Mouse (Mus musculus): ENCODE results near the gene Fads1.
"Not testable (repeated sequence)": the region's sequence is repeated elsewhere in the genome, so short reads cannot be mapped to it uniquely, and the experiment has no call there.

The Fads1 gene

DNA sequence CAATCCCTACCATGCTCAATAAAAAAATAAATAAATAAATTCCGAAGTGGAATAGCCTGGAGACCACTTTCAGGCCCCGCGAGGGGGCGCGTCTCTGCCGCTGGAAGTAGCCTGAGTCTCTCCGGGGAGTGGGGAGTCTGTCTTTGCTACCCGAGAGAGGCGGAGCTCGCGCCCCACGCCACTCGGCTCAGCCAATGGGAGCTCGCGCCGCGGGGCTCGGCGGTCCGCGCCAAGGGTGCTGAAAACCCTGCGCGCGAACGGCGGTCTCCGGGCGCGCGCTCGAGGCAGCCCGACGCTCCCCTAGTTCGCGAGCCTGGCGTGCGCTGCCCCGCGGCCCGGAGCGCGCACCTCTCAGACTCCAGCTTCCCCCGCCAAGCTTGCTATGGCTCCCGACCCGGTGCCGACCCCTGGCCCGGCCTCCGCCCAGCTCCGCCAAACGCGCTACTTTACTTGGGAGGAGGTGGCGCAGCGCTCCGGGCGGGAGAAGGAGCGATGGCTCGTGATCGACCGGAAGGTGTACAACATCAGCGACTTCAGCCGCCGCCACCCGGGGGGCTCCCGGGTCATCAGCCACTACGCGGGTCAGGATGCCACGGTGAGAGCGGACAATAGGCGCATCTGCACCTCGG lies at the start of gene Fads1:
TSS of gene Fads1 (plus strand) at position 219 of the 629 bp plus-strand sequence.
- peak; percentile 79 to 90 for DNase-seq (ENCODE audit: low spot score in 2 of 2)

DNA sequence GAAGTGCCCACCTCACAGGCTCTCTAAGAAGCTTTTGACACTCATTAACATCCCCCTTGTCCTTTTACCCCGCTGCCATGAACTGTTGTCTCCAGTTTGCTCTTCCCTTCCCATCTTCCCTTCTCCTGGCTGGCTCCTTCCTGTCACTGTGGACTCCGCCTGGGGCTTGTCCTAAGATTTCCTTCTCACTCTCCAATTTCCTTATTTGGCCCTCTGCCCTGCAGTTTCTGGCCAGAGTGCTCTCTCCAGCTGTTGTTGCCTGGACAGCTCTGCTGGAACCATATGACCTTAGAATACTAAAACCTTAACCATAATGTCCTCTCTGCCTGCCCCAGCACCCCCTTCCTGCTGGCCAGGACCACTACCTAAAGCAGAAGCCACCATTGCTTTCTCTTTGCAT lies 48.0 kb upstream of the Fads1 start:
- DNase-seq (ENCODE audit: low spot score in 2 of 2) = peak; percentile 59 to 72

DNA sequence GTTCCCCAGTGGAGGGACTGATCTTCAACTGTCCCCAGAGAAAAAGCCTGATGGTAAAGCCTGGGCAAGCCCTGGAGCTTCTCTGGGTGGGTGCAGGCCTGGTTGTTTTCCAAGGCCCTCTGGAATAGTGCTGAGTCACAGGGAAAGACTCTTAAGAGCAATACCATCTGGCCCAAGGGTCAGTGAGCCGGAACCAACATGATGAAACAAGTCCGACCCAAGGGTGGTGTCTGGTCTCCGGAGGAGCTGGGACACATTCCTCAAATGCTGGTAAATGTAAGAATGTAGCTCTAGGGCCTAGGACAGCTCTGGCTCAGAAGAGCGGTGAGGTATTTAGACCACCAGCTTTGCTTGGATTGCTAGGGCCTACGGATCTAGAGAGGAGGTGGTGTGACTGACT lies 45.3 kb upstream of the Fads1 start:
- DNase-seq (ENCODE audit: low spot score in 2 of 2) = peak; percentile 53 to 56

DNA sequence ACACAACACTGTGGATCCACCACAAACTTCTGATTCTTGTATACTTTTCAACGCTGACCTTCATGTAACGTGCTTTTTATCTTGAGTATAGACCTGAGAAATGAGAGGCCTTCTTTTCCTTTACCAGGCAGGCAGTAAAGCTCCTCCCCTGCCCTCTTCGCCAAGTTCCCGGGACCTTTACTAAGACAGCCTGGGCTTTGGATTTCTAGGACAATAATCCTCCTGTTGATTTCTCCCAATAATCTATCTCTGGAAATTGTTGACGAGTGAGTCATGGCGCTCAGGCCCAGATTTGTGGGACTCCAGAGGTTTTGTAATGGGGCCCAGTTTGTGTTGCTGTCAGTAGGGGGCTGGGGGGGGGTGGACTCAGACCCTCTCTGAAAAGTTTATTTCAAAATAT lies 43.0 kb upstream of the Fads1 start:
- DNase-seq (ENCODE audit: low spot score in 2 of 2) = no peak

DNA sequence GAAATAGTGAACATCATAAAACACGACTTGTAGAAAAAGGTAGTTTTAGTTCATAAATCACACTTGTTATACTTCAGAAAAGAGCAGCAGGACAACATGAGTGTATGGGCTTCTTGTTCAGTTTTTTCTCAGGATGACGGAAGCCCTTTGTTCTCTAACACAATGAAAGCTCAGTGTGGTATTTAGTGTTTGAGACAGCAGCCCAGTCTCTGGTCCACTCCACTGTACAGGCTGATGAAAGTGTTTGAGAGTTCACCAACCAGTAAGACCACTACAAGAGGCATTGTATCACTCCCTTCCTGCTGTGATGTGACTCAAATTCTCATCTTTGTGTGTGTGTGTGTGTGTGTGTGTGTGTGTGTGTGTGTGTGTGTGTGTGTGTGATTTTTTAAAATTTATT lies 39.0 kb upstream of the Fads1 start:
- DNase-seq (ENCODE audit: low spot score in 2 of 2) = no peak

DNA sequence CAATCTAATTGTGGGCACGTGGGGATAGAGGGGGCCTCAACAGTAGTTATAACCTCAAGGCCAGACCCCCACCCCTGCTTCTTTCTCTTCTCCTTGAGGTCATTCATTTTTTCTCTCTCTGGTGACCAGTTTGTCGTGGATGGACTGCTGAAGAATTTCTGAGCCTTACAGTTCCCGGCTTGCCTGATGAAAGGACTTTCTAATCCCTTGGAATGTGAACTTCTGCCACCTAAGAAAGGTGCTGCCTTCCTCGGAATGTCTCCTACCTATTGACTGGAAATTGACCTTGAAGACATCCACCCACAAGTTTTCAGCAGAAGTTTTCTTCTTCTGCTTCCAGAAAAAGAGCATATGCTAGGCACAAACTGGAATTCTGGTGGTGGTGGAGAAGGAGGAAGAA lies 38.2 kb upstream of the Fads1 start:
- no peak for DNase-seq (ENCODE audit: low spot score in 2 of 2)

DNA sequence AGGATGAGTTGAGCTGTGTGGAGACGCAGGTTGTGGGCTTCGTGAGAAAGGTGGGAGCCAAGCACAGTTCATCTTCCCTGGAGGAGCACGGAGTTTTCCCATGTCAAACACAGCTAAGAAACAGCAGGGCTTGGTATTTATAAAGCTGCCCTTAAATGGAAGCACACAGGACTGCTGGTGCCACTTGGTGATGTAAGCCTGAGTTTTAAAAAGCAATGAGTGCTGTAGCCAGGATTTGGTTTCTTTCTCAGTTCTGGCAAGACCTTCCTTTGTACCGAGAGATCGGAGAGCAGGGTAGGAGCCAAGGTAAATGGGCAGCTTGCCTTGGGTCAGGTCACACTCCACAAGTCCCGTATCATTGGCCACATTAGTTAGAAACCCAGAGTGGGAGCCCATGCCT lies 34.1 kb upstream of the Fads1 start:
- DNase-seq (ENCODE audit: low spot score in 2 of 2) = no peak

DNA sequence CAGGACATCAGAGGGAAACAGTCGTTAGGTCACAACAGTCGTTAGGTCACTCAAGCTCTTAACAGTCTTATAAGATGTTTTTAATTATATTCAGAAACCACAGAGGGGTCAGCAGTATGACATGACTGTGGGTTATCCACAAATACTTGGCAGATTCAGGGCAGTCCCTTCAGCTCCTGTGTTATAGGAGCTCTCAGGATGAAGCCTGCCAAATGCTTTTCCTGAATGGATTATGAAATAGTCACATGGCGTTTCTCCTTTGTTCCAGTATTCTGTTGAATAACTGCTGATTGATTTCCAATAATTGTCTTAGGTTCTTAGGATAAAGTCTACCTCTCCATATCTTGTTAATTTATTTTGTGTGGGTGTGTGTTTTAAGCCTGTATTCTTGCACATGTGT lies 33.5 kb upstream of the Fads1 start:
- no peak for DNase-seq (ENCODE audit: low spot score in 2 of 2)

DNA sequence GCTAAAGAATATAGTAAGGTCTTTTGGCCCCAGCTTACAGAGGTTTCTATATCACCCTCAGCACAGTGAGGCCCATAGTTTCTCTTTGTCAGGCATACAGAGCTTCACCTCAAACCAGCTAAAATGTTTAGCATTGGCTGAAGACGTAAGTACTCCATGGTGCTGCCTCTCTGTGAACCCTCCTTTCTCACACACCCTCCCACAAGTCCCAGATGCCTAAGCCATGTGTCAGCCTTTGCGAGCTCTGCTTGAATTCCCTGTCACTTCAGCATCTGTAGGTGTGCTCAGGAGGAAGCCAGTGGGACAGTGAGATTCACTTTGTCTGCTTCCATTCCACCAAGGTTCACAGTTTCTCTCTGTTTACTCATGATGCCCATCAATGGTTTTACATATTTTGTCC lies 25.0 kb upstream of the Fads1 start:
- DNase-seq (ENCODE audit: low spot score in 2 of 2) = no peak

DNA sequence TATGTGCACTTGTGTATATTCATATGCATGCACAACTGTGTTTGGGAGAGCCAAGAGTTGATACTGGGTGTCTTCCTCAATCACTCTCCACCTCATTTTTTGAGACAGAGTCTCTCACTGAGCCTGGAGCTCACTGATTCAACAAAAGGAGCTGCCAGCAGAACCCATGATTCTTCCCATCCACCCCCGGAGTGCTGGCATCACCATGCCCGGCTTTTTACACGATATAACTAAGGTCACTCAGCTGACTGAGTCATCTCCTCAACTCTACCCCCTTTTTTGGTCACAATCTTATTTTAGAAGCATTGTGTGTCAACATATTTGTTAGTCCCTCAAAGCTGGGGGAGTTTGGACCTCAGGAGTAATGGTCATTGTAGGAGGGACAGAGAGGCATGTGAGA lies 18.8 kb upstream of the Fads1 start:
- no peak for DNase-seq (ENCODE audit: low spot score in 2 of 2)

DNA sequence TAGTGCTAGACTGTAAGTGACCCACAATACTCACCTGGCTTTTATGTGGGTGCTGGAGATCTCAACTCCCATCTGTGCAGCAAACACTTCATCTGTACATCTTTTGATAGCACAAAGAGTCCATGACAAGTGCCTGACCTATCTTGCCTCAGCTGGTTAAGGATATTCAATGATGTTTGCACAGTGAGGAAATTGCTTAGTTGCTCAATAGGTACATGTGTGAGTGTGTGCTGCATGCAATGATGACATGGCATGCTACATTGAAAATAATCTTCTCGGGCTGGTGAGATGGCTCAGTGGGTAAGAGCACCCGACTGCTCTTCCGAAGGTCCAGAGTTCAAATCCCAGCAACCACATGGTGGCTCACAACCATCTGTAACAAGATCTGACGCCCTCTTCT lies 16.8 kb upstream of the Fads1 start:
- not testable (repeated sequence) for DNase-seq (ENCODE audit: low spot score in 2 of 2)

DNA sequence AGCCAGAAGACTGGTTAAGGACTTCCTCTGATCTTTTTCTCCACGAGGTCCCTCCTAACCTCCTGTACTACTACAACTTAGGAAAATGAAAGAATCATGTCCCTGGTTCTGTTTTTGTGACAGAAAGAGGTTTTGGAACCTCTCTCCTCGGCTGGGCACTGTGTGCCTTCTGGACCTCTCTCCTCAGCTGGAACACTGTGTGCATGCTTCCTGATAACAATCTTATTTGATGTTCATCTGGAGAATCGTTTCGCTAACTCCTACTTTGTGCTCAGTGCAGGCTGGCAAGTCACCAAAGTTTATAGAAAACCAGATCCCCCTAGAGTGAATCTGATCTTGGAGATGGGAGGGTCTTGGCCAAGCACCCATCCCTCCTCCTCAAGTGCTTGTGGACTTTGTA lies 15.6 kb upstream of the Fads1 start:
- DNase-seq (ENCODE audit: low spot score in 2 of 2) = no peak

DNA sequence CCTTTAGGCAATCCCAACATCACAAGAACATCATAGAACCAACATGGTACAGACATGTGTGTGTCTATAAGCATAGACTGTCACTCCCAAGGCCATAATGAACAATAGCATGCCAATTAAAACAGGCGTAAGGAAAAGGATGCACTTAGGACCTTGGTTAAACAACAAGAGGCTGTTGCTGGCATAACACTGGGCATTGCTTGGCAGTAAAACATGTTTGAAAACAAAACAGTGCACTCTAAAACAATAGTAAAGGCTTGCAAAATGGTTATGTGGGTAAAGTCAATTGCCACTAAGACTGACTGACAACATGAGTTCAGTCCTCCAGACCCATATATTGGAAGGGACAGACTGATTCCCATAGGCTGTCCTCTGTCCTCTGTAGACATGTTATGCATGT lies 14.7 kb upstream of the Fads1 start:
- no peak for DNase-seq (ENCODE audit: low spot score in 2 of 2)

DNA sequence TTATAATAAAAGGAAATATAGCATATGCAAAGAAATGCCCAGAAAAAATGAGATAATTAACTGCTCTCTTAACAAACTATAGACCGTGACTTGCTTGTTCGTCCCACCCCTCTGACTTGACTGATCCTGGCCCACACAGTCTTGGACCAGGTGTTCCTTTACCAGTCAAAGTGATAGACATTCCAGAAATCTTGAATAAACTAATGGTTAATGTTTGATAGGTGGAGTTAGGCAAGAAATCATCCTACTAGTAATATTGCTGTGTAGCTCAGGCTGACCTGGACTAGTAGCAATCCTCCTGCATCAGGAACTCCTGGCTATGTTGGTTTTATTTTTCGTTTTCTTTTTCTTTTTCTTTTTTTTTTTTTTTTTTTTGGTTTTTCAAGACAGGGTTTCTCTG lies 14.2 kb upstream of the Fads1 start:
- DNase-seq (ENCODE audit: low spot score in 2 of 2) = no peak

DNA sequence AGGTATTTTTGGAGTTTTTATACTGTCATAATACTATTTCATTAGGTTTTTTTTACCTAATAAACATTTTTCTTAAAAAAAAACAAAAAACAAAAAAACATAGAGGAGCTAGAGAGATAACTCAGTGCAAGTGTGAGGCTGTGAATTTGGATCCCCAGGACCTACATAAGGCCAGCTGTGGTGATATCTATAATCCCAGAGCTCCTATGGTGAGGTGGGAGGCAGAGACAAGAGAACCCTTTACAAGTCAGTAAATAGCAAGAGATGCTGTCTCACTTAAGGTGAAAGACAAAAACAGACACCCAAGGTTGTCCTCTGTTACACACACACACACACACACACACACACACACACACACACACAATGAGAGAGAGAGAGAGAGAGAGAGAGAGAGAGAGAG lies 13.5 kb upstream of the Fads1 start:
- no peak for DNase-seq (ENCODE audit: low spot score in 2 of 2)

DNA sequence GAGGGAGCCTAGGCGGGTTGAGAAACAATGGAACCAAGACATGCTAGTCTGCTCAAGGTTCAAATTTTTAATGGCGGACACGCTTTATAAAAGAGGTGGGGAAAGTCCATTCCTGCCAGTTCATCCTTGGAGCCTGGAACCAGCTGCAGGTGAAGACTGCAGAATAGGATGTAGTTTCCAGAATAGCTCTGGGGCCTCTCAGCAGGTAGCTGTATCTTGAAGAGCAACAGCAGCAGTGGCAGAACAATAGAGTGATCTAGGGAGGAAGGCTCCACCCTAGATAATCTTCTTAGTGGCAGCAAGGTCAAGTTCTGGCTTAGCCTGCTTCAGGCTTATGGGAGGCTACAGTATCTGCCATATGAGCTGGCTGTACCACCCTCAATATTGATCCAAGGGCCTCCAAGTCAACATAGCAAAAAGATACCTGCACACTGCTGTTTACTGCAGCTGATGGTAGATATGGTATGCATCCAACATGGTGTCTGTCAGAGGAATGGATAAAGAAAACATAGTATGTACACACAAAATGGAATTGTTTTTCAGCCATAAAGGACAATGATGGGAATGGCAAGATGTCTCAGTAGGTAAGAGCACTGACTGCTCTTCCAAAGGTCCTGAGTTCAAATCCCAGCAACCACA lies 12.9 kb upstream of the Fads1 start:
- DNase-seq (ENCODE audit: low spot score in 2 of 2) = not testable (repeated sequence)

DNA sequence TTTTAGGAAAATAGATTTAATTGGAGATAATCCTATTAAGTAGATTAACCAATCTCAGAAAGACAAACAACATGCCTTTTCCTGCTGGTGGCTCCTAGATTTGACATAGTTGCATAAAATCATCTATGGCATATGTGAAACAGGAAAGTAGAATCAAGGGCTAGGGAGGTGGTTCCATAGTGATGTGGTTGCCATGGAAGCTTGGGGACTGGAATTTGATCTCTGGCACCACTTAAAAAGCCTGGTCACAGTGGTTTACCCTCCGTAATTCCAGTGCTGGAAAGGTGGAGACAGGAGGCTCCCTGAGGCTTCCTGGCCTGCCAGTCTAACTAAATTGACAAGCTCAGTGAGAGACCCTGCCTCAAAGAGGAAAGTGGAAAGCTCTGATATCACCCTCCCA lies 12.2 kb upstream of the Fads1 start:
- DNase-seq (ENCODE audit: low spot score in 2 of 2) = no peak

DNA sequence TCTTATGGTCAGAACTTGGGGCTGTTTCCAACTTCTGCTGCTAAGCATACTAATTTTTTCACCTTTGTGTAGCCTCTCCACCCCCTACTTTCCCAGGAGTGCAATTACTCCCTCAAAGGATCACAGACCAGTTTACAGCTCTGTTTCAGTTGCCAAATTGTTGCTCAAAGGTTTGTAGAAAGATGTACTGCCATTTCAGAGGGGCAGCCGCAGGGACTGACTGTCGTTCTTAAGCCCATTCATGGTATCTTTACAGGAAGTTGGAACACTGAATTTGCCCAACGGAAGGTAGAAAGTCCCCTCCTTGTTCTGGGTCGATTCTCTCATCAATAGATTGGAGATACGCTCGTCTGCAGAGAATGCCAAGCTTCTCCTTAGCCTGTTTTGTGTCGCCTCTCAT lies 11.3 kb upstream of the Fads1 start:
- no peak for DNase-seq (ENCODE audit: low spot score in 2 of 2)

DNA sequence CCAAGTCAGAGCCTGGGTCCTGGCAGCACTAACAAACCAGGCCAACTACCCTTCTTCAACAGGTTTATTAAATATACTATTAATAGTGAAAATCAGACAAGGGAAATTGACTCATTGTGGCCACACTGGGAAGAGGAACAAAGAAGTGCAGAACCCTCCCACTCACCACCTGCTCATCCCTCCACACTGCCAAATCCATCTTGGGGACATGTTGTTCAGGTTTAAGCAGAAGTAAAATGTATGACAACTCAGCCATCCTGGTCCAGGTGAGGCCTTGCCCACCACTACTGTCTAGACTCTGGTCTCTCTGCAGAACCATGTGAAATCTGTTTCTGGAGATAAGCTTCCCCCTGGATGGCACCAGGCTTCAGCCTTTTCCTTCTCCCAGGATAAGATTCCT lies 10.8 kb upstream of the Fads1 start:
- DNase-seq (ENCODE audit: low spot score in 2 of 2) = no peak

DNA sequence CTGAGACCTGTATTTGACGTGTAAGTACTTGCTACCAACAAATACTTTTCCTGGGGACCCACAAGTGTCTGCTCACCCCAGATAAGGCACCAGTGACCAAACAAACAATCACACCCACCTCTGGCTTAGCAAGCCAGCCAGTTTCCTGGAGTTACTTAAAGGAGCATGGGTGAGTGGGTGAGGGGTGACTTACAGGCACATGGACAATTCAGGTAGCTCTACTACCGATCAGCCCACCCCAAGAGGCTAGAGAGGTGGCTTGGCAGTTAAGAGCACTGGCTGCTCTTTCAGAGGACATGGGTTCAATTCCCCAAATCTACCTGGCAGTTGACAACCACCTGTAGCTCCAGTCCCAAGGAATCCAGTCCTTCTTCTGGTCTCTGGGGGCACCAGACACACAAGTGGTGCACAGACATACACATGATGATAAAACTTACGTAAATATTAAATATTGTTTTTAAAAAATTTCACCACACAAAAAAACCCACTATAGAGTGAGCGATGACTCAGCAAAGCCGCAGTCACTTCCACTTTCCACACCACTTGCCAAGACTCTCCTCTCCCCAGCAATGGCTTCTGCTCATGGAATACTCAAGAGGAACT lies 9.5 kb upstream of the Fads1 start:
- peak in 1 of 2 experiments; percentile 43 for DNase-seq (ENCODE audit: low spot score in 2 of 2)

DNA sequence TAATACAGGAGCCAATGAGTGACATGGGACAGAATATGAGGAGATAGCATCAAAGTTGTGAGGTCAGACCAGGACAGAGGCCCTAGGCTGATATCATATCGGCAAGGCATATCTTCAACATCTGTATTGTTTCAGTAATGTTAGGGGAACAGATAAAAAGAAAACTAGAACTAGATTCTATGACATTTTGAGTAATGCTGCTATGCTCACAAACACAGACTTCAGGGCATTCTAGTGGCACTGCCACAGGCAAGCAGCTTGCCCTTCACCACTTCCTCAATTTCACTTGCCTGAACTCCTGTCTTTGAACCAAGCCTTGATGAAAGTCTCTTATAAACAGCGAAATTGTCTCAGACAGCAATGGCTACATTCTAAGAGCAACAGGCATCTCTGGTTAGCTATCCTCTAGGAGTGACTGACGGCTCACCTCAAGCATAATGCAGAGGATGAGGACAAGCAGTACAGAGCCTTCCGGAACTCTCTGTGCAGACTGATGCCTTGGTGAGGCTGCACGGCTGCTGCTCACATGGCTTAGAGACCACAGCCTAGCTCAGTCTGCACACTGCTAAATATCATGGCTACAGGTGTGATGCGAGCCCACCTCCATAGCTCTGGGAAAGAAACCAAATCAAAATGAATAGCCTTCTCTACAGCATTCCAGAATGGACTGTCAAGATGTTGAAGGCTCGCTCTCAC lies 8.7 kb upstream of the Fads1 start:
- DNase-seq (ENCODE audit: low spot score in 2 of 2) = no peak

DNA sequence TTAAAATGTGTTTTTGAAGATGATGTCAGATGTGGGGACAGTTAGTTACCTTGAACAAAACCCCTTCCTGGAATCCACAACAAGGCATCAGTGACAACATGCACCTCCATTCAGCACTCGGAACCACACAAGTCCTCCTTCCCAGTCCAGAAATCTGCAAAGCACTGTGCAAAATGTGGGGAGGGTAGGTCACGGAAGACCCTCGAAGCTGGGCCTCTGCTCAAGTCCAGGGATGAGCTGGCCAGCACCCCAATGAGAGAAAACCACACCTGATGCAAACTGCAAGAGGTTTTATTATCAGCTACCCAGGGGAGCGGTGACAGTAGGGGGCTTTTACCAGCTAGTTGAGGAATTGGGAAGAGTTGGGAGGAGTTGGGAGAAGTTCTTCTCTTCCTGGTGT lies 7.7 kb upstream of the Fads1 start:
- DNase-seq (ENCODE audit: low spot score in 2 of 2) = no peak

DNA sequence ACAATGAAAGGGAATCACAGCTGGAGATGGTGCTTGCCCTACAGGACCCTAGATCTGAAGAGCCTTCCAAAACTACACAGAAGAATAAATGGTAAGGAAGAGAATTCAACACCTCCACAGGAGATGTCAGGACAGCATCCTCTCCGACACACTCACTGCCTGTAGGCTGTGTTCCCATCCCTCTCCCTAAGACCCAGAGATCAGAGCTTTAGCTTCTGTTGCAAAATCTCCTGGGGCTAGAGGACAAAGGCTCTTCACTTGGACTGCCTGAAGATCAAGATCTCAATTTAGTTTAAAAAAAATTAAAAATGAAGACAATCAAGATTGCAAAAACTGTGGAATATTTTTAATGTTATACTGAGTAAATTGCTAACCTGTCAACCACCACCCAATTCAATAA lies 6.2 kb upstream of the Fads1 start:
- no peak for DNase-seq (ENCODE audit: low spot score in 2 of 2)

Measured in urinary bladder, postnatal 36 days (tissue).